Mouse (Mus musculus): Measurements from ENCODE around the gene B4galnt1. TPM values are rescaled to one million over a fixed set of nuclear protein-coding genes. Genes with fewer than 3 reads are reported as not detected.
"Not testable (repeated sequence)": the region's sequence is repeated elsewhere in the genome, so short reads cannot be mapped to it uniquely, and the experiment has no call there.

Gene B4galnt1
- total RNA-seq, 2 experiments from 2014 or later, result 1.6 to 2.7 TPM

- intact Hi-C loops (cut with DNase I), result no loop called here
- DNase-seq, result no peak
These were observed 20.5 kb downstream of the B4galnt1 start for GRCm38 (mm10) chr10:127185506-127185905.

- intact Hi-C loops (cut with DNase I), result no loop called here
- DNase-seq, result no peak
These were observed 21.4 kb downstream of the B4galnt1 start for GRCm38 (mm10) chr10:127186451-127186850.

GRCm38 (mm10) chr10:127187371-127188078 is 22.5 kb downstream of the B4galnt1 start:
- DNase-seq, result no peak
- intact Hi-C loops (cut with DNase I), result no loop called here

GRCm38 (mm10) chr10:127188079-127188453 is 23.0 kb downstream of the B4galnt1 start:
- no peak for DNase-seq
- intact Hi-C loops (cut with DNase I), result no loop called here

- DNase-seq, result peak; percentile 67 to 76
- intact Hi-C loops (cut with DNase I), result no loop called here
These were observed 23.6 kb downstream of the B4galnt1 start for GRCm38 (mm10) chr10:127188465-127189115.

DNA sequence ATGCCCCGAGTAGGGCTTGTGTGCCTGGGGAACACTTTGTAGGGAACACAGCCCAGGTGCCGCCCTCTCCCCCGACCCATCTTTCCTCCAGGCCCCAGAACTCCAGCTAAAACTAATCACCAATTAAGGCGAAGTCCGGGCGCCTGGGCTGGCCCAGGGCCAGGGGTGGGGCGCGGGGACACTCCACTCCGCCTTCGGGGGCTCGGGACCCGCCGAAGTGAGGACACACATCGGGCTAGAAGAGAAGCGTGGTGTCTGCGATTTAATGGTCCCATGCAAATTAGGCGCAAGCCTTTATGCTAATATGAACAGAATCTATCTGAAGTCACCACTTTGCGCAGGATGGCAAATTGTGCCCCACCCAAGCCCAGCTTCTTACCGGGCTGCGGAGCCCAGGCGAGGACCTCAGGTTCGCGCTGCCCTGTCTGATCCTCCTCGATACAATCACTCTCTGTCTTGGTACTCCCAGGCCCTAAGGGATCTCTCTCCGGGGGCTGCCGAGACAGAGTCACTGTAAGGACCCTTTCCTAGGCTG is 24.2 kb downstream of the B4galnt1 start:
- intact Hi-C loops (cut with DNase I), result no loop called here
- peak; percentile 66 to 73 for DNase-seq

DNA sequence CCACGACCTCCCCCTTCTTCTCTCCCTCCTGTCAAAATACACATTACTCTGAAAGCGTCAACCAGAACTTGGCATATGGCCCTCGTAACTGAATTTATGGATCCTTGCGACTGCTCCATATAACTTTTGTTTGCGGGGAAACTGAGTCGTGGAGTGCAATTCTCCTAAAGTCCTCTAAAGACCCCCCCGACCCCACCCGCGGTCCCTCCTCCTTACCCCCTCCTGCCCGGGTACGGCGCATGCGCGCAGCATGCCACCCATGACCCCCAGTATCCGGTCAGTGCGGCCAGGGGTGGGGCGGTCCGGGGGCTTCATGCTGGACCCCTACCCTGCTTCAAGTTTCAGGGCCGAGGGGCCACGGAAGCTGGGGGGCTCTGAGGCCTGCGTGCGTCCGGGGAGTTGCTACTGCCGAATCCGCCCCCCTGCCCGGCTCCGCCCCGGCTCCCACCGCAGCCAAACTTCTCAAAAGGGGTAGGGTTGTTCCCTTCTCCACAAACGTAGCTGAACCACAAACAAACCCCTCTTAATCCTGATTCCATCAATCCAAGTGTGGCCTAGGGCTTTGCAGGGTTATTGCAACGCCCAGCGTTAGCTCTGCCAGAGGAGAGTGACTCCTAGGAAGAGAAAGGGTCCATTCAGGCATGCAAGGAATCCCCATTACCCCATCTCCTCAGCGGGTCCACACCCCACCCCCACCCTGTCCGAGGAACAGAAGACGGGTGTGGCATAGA is 24.8 kb downstream of the B4galnt1 start, which contains the start of gene Arhgef25:
Gene Arhgef25 (minus strand): TSS at position 433 of the 731 bp plus-strand sequence.
- intact Hi-C loops (cut with DNase I), result no loop called here

DNA sequence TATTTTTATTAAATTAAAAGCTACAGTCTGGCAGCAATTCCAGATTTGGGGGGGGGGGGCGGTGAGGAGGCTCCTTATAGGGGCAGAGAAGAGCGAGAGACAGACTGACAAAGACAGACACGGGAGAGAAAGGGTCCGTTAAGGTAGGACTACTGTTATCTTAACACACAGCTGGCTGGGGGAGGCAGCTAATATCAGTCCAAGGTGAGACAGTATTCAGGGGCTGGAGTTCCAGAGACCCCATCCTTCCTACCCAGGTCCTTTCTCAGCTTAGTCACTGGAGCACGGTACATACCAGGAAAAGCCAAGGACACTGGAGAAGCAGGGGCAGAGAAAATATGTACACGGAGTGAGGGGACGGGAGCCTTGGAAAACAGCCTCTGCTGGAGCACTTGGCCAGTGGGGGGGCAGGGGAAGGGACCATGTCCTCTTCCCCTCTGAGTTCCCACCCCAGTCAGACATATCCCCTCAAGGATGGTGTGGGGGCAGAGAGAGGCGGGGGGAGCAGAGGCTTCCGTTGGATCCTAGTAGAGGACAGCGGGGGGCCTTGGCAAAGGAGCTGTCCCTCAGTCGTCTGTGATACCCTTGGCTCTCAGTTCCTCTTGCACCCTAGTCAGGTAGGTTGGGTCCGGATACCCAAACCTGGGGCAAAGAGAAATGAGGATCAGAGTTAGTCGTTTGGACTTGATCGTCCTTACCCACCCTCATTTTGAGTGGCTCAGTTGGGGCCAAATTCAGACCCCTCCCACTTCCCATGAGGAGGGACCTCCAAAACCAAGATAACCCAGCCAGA is 25.6 kb downstream of the B4galnt1 start:
- intact Hi-C loops (cut with DNase I), result no loop called here
- no peak for DNase-seq

More for the DNA sequence above, 24.8 kb downstream of the B4galnt1 start, which contains the start of gene Arhgef25:
- DNase-seq, result peak; percentile 68 to 81

DNA sequence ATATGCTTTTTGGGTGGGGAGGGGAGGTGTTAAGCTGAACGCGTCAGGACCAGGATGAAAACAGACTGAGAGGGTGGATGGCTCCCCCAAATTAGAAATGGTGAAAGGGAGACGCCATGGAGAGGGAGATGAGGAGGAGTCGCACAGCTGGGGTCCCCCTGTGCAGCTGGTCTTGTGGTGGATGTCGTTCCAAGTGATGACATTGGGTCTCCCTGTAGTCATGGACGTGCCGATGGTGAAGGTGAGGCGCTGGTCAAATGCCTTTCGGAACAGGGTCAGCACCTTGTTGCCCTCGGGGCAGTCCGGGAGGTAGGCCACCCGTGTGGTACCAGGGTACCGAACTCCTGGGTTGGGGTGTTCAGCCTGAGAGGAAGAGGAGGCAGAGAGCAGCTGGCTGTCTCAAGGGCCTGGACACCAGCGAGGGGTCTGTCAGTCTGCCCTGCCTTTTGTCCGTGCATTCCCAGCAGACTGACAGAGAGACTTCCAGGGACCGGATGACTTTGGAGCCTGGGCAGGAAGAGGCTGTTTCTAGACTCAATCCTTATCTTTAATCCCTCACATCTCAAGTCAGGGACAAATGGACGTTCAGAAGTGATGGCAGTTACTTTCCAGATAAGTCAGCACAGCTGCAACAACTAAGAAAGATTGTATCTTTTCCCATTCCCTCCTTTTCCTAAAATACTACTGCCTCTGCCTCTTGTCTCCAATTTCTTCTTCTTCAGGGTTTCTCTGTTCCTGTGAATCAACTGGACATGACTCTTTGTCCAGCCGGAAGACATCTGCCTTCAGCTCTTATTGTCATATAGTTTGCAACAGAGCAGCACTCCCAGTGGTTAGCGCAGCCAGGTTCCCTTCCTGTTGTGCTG is 26.4 kb downstream of the B4galnt1 start:
- intact Hi-C loops (cut with DNase I), result no loop called here
- DNase-seq, result no peak

DNA sequence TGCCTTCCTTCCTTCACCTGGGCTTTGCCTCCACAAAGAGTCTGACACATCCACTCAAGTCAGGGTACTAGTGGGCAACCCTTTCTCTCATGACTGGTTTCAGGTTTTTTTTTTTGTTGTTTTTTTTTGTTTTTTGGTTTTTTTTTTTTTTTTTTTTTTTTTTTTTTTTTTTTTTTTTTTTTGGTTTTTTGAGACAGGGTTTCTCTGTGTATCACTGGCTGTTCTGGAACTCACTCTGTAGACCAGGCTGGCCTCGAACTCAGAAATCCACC is 27.0 kb downstream of the B4galnt1 start:
- intact Hi-C loops (cut with DNase I); DNase-seq: not testable (repeated sequence)

- DNase-seq, result no peak
- intact Hi-C loops (cut with DNase I), result no loop called here
These were observed 28.0 kb downstream of the B4galnt1 start for GRCm38 (mm10) chr10:127193011-127193410.

- DNase-seq, result peak; percentile 72 to 76
- intact Hi-C loops (cut with DNase I), result no loop called here
These were observed 29.7 kb downstream of the B4galnt1 start for GRCm38 (mm10) chr10:127194428-127195327.

DNA sequence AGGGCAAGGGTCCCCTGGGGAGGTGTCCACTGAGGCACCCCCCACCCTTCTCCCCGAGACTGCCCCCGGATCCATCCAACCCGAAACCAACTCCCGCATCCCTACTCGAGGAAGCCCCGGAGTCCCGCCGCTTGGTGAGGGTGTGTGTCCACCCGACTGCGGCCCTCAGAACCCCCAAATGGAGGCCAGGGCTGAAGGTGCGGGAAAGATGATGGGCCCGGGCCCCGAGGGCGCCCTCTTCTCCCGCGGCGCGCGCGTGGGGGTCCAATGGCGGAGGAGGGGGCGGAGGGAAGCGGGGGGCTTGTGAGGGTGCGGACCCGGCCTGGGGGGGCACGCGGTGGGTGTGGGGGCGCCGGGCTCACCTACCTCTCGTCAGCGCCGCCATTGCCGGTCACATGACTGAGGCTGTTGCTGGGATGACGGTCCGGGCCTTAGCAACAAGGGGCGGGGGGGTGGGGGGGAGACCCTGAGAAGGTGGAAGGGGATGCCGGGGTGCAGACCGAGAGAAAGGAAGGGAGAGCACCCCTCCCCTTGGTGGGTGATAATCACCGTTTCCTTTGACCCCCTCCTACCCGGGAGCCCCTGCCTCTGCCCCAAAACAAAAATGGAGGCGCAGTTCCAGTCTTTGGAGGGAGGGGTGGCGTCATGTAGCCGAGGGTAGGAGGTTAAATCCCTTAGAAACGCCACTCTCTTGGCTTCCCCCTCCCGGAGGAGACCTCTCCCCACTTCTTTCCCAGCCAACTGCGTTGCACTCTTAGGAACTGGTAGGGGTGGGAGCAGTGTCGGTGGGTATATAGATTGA is 30.5 kb downstream of the B4galnt1 start, which contains the start of gene Dtx3:
Gene Dtx3 (minus strand): TSS at position 401 of the 802 bp plus-strand sequence.
- peak in 1 of 2 experiments; percentile 62 for DNase-seq
- intact Hi-C loops (cut with DNase I), result no loop called here

GRCm38 (mm10) chr10:127196392-127196791 is 31.4 kb downstream of the B4galnt1 start:
- intact Hi-C loops (cut with DNase I), result no loop called here

DNA sequence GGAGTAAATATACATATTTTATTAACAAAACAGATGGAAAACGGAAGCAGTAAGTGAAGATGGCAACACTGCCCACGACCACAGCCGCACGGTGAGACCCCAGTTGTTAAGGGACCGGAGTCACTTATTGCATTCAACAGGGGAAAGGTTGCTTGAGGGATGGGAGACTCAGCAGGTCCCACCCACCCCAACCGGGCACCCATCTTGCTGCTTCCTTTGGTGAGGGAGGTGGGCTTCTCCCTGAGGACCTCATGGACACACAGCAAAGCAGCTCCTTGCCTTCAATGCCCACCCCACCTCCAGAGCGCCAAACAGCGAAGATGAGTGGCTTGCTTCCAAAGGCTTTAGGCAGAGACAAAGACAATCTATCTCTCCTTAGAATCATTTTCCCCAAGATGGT is 32.1 kb downstream of the B4galnt1 start:
- intact Hi-C loops (cut with DNase I), result no loop called here
- no peak for DNase-seq

More at GRCm38 (mm10) chr10:127196392-127196791, 31.4 kb downstream of the B4galnt1 start:
- DNase-seq, result peak; percentile 64 to 65

- no peak for DNase-seq
- intact Hi-C loops (cut with DNase I), result no loop called here
These were observed 32.6 kb downstream of the B4galnt1 start for GRCm38 (mm10) chr10:127197505-127198110.

DNA sequence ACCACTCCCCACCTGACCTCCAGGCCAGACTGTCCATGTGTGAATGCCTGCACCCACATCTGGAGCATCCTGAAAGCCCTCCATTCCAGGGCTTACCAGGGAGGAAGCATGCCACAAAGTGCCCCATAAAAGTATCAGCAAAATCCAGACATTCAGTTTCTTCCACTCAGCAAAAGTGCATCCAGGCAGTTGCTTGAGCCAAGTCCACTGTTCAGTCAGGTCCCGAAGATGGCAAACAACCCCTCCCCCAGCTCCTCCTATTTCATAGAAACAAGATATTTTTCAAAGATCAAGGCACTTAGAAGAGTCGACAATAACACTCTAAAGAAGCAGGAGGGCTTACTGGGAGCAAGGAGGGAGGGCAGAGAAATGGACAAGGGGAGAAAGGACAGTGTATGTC is 33.5 kb downstream of the B4galnt1 start:
- DNase-seq, result no peak
- intact Hi-C loops (cut with DNase I), result no loop called here

All from heart, postnatal 36 days (tissue).